Mouse (Mus musculus) embryonic fibroblast, embryonic 13.5 days (primary cell): ENCODE data around the gene Grb2.

Experiments used
- CTCF ChIP-seq: IDR thresholded peaks from 2 replicates; pipeline ENCODE4 v1.5.1; 2011; ENCODE audit warnings: mild to moderate bottlenecking, control low read depth, low read length, moderate library complexity, borderline replicate concordance; ENCODE audit not compliant: insufficient read depth
- POLR2A ChIP-seq: IDR thresholded peaks from 2 replicates; pipeline ENCODE4 v1.6.1; 2011; ENCODE audit warnings: low read depth, mild to moderate bottlenecking, control low read depth, low read length, moderate library complexity

- TF ChIP-seq CTCF (no peak), POLR2A (no peak)
Measured at GRCm38 (mm10) chr11:115619949-115620348, 88.4 kb downstream of the Grb2 start.
